Mouse (Mus musculus): ENCODE results near the gene Zfp786. TPM values are rescaled to one million over a fixed set of nuclear protein-coding genes. Genes with fewer than 3 reads are reported as not detected.
A peak's percentile ranks its signal among the peaks of the same experiment; 100 is the strongest.

The Zfp786 gene
- total RNA-seq, 2 experiments from 2014 or later: 3.8 to 4.9 TPM

DNA sequence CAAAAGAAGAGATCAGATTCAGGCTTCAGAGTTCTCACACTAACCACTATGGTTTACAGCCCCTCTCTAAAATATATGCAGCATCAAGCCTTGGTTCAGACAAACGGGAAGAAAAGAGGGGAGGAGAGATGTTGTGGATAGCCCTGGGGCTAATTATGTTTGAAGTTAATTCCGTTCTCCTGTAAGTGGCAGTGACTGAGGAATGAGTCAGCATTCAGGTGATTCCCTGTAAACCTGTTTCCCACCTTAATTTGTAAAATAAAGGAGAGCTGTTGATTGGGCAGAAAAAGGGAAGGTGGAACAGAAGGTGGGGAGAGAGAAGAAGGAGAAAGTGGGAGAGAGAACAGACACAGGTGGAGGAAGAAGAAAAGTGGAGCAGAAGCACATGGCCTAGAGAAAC, 6.4 kb downstream of the Zfp786 start:
- no peak for DNase-seq (ENCODE audit: extremely low spot score in 1 of 2, low spot score in 1 of 2)

GRCm38 (mm10) chr6:47821776-47822175, 8.9 kb downstream of the Zfp786 start:
- no peak for DNase-seq (ENCODE audit: extremely low spot score in 1 of 2, low spot score in 1 of 2)

- DNase-seq (ENCODE audit: extremely low spot score in 1 of 2, low spot score in 1 of 2): no peak
Measured at GRCm38 (mm10) chr6:47821236-47821635, 9.4 kb downstream of the Zfp786 start.

DNA sequence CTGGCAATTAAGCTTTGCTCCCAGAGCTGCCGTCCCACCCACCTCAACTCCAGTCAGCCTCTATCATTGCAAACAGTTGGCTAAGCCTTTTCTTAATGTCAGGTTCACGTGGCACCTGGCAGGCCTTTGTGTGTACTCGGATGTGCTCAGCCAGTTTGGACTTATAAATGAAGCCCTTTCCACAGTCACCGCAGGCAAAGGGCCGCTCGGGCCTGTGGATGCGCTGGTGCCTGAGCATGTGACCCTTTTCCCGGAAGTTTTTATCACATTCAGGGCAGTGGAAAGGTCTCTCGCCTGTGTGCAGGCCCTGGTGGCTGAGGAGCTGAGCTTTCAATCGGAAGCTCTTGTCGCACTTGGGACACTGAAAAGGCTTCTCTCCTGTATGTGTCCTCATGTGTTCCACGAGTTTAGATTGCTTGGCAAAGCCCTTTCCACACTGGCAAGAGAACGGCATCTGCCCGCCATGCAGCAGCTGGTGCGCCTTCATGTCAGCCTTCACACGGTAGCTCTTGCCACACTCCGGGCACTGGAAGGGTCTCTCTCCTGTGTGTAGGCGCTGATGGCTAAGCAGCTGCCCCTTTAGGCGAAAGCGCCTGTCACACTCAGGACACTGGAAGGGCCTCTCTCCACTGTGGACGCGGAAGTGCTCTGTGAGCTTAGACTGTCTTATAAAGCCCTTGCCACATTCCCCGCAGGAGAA, 10.9 kb downstream of the Zfp786 start:
- no peak for DNase-seq (ENCODE audit: extremely low spot score in 1 of 2, low spot score in 1 of 2)

- no peak for DNase-seq (ENCODE audit: extremely low spot score in 1 of 2, low spot score in 1 of 2)
Measured at GRCm38 (mm10) chr6:47818721-47819120, 11.9 kb downstream of the Zfp786 start.

GRCm38 (mm10) chr6:47816151-47816550, 14.5 kb downstream of the Zfp786 start:
- DNase-seq (ENCODE audit: extremely low spot score in 1 of 2, low spot score in 1 of 2): no peak

DNA sequence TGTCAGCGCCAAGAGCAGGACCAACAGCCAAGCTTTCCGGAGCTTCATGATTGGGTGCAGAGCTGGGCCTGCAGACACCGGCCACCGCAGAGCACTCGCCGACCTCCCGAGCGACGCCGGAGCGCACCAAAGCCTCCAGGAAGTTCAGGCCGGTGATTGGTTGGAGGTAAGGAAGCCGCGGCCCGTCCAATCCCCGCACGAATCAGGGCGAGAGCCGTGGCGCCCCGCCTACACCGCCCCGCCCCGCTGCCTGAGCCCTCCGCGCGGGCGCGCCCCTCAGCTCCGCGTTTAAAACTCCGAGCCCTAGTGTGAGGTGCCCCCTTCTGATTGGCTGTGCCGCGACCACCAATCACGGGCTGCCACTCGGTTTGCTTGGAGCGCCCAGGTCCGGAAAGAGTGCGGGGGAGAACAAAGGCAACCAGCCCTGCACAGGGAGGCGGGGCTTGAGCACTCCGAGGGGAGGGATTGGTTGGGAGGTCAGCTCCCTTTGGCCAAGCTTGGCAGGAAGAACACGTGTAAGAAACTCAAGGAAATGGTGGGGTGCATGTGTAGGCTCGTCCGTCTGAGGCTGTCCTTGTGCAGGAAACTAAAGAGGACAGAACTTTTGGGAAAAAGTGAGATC, 17.3 kb downstream of the Zfp786 start, which contains the start of gene Pdia4:
Gene Pdia4 (minus strand): TSS at position 174 of the 622 bp plus-strand sequence.
- peak; percentile 88 to 93 for DNase-seq (ENCODE audit: extremely low spot score in 1 of 2, low spot score in 1 of 2)

DNA sequence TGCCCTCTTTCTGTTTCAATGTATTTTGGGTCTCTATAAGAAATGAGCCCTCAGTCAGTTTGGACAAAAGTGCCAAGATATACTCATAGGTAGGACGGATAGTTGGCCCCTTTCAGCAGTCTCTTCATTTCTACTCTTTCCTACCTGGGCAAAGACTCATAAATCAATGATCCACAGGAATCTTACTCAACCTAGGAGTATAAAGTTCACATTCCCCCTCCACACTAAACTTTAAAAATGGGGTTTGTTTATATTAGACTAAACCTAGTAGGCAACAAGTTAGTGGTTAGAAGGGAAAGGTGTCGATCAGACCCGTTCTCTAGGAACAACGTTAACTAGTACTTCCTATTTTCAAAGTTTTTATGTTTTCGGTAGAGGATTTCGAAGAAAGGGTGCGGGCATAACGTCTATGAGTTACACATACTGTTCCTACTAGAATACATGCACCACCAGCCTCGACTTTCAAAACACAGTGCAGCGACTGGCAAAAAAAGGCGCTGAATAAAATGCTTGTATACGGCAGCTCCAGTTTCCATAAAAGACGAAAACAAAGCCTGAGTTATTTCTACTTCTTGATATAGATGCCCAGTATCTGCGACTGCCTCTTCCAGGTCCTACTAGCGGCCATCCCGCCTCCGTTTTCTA, 18.3 kb downstream of the Zfp786 start:
- no peak for DNase-seq (ENCODE audit: extremely low spot score in 1 of 2, low spot score in 1 of 2)

- DNase-seq (ENCODE audit: extremely low spot score in 1 of 2, low spot score in 1 of 2): no peak
Measured at GRCm38 (mm10) chr6:47811324-47811723, 19.3 kb downstream of the Zfp786 start.

DNA sequence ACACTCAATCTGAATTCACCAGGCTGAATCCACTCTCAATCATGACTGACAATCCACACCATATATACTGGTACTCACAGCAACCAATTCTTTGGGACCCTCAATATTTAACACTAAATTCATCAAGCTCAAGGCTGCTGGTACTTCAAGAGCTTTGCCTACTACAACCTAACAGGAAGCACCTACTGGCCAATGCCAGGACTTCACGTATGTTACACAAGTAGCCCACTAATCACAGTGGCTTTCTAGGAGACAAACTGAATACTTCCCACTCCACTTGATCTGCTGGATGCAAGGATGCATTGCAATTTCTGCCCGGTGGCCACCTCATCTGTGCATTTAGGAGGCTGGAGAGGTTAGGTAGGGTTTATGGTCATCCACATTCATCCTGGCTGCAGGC, 20.5 kb downstream of the Zfp786 start:
- no peak for DNase-seq (ENCODE audit: extremely low spot score in 1 of 2, low spot score in 1 of 2)

- no peak for DNase-seq (ENCODE audit: extremely low spot score in 1 of 2, low spot score in 1 of 2)
Measured at GRCm38 (mm10) chr6:47809053-47809452, 21.6 kb downstream of the Zfp786 start.

DNA sequence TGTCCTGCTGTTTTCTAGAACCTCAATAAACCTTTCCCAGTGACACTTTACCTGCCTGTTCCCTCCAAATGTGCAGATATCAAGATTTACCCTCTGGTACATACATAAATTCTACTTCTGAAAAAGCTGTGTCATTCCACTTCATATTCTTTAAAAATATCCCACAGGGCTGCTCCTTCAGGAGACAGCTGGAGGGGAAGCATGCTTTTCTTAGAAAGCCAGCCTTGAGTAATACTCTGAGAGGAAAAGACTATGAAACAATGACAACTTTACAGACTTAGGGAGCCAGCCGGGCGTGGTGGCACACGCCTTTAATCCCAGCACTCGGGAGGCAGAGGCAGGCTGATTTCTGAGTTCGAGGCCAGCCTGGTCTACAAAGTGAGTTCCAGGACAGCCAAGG, 22.1 kb downstream of the Zfp786 start:
- no peak for DNase-seq (ENCODE audit: extremely low spot score in 1 of 2, low spot score in 1 of 2)

GRCm38 (mm10) chr6:47807419-47807818, 23.2 kb downstream of the Zfp786 start:
- no peak for DNase-seq (ENCODE audit: extremely low spot score in 1 of 2, low spot score in 1 of 2)

DNA sequence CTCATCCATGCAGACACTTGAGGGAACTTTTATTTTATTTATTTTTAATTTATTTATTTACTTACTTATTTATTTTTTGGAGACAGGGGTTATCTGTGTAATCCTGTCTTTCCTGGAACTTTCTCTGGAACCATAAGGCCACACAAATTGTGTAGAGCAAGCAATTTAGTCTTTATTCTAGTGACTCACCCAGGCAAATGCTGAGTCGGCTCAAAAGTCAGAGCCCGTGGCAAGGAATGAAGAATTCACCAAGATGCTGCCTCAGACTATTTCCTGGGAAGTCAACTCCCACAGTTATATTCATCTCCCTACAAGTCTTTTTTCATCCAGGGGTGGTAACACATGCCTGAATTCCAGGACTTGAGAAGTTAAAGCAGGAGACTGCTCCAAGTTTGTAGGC, 25.1 kb downstream of the Zfp786 start:
- DNase-seq (ENCODE audit: extremely low spot score in 1 of 2, low spot score in 1 of 2): no peak

DNA sequence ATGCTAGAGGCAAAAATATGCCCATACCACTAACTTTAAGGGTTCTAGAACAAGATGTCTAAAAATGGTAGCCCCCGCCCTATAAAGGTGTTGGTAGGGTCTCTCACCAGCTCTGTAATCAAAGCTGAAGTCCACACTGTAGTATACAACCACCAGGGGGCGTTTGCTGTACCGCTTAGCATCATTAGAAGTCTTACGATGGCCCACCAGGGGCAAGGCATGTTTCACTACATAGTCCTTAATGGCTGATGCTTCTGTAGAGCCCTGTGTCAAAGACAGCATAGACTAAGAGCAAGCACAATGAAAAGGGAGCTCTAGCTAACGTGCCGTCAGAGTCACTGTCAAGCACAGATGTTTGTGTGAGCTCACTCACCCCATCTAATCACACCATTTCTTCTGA, 31.6 kb downstream of the Zfp786 start:
- peak in 1 of 2 experiments; percentile 56 for DNase-seq (ENCODE audit: extremely low spot score in 1 of 2, low spot score in 1 of 2)

DNA sequence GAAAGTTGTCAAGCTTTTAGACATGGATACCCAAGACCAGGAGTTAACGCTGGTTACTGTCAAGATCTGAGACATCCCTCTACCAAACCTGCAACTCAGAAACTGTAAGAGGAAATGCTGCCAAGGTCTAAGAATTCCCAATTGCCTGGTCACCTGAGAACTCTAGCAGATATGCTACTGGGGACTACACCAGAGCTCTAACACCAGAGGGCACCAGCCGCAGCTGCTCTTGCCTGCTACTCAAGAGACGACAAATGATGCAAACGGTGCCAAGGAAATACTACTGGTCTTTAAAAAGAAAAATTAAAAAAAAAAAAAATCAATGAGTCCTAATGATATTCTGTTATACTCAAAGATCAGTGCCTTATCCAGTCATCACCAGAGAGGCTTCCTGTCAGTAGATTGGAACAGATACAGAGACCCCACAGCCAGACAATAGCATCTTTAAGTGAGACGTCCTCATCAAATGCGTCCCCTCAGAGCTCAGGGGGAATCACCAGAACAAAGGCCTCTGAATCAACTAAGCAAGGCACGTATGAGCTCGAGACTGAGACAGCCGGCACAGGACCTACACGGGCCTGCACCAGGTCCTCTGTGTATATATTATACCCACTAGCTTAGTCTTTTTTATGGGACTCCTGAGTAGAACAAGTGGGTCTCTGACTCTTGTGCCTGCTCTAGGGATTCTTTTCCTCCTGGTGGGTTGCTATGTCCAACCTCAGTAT, 36.4 kb downstream of the Zfp786 start:
- no peak for DNase-seq (ENCODE audit: extremely low spot score in 1 of 2, low spot score in 1 of 2)

- no peak for DNase-seq (ENCODE audit: extremely low spot score in 1 of 2, low spot score in 1 of 2)
Measured at GRCm38 (mm10) chr6:47793284-47793683, 37.4 kb downstream of the Zfp786 start.

DNA sequence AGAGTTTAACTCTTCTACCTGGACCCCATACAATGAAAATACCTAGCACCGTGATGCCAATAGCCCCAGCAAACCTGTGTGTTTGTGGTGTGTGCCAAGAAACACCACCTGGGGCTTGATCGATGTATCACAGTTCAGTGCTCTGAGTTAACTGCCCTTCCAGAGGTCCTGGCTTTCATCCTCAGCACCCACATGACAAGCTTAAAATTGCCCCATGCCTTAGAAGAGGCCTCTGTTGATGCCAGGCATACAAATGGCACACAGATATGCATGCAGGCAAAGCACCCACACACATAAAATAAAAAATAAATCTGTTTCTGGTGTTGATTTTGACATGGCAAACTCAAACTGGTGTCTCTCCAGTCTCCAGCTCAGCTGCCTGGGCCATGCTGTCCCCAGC, 38.1 kb downstream of the Zfp786 start:
- no peak for DNase-seq (ENCODE audit: extremely low spot score in 1 of 2, low spot score in 1 of 2)

GRCm38 (mm10) chr6:47790745-47791144, 39.9 kb downstream of the Zfp786 start:
- DNase-seq (ENCODE audit: extremely low spot score in 1 of 2, low spot score in 1 of 2): no peak

DNA sequence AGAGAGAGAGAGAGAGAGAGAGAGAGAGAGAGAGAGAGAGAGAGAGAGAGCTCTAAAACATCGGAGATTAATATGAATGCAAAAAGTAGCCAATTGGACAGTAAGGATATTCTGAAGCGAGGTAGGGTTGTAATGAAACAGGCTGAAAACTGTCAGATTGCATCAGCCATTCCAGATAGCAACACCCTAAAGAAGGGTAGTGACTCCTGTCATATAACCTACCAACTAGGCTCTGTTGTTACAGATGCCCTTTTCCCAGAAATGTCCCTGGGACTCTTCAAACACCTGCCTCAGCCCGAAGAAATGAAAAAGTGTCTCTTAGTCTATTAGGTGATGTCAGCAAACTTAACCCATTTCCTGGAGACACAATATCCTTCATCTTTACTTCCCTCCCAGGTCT, 41.8 kb downstream of the Zfp786 start:
- no peak for DNase-seq (ENCODE audit: extremely low spot score in 1 of 2, low spot score in 1 of 2)

Data from layer of hippocampus, postnatal 25 days (tissue).